Mouse (Mus musculus) adrenal gland, adult 18-20 months (tissue): ENCODE results near the gene Serhl. TPM values are rescaled to one million over a fixed set of nuclear protein-coding genes. Genes with fewer than 3 reads are reported as not detected.

Experiments used
- DNase-seq, 2 experiments: peaks; one replicate each; pipeline ENCODE4 v3.0.0; 2021 to 2022; ENCODE audit warnings: low spot score in 2 of 2
- total RNA-seq, 2 experiments: library from RNA; stranded (reverse); gene quantifications; 1 replicate in 1 of 2; 2 replicates in 1 of 2; pipeline ENCODE4 v1.2.3; 2021

The Serhl gene
- total RNA-seq, 2 experiments from 2014 or later = 47.9 to 53.1 TPM

GRCm38 (mm10) chr15:83075607-83076525 is 13.4 kb upstream of the Serhl start:
- no peak for DNase-seq

- DNase-seq = no peak
Observed at GRCm38 (mm10) chr15:83083530-83083929, 5.8 kb upstream of the Serhl start.

GRCm38 (mm10) chr15:83084022-83084640 is 5.2 kb upstream of the Serhl start:
- no peak for DNase-seq

GRCm38 (mm10) chr15:83085901-83086300 is 3.4 kb upstream of the Serhl start:
- DNase-seq = peak; percentile 61 to 65

GRCm38 (mm10) chr15:83086636-83087328 is 2.5 kb upstream of the Serhl start:
- DNase-seq = no peak

- DNase-seq = no peak
Observed at GRCm38 (mm10) chr15:83088495-83089428, 544 bp upstream of the Serhl start.

GRCm38 (mm10) chr15:83090874-83091273 is 1.6 kb downstream of the Serhl start:
- DNase-seq = no peak

GRCm38 (mm10) chr15:83093687-83094086 is 4.4 kb downstream of the Serhl start:
- DNase-seq = no peak

- DNase-seq = no peak
Observed at GRCm38 (mm10) chr15:83095950-83096349, 6.6 kb downstream of the Serhl start.

- DNase-seq = peak; percentile 93 to 95
Observed at GRCm38 (mm10) chr15:83099533-83100331, 10.4 kb downstream of the Serhl start.

- no peak for DNase-seq
Observed at GRCm38 (mm10) chr15:83100332-83100662, 11.0 kb downstream of the Serhl start.

GRCm38 (mm10) chr15:83103111-83103510 is 13.8 kb downstream of the Serhl start:
- no peak for DNase-seq

GRCm38 (mm10) chr15:83106426-83106825 is 17.1 kb downstream of the Serhl start:
- no peak for DNase-seq

- no peak for DNase-seq
Observed at GRCm38 (mm10) chr15:83107814-83108213, 18.5 kb downstream of the Serhl start.

- no peak for DNase-seq
Observed at GRCm38 (mm10) chr15:83111290-83111689, 22.0 kb downstream of the Serhl start.

GRCm38 (mm10) chr15:83111874-83112273 is 22.6 kb downstream of the Serhl start:
- no peak for DNase-seq

GRCm38 (mm10) chr15:83112898-83113297 is 23.6 kb downstream of the Serhl start:
- DNase-seq = peak; percentile 73 to 74

GRCm38 (mm10) chr15:83114106-83114505 is 24.8 kb downstream of the Serhl start:
- no peak for DNase-seq

GRCm38 (mm10) chr15:83115071-83115470 is 25.8 kb downstream of the Serhl start:
- DNase-seq = no peak

GRCm38 (mm10) chr15:83118360-83118759 is 29.1 kb downstream of the Serhl start:
- DNase-seq = no peak
